Mouse (Mus musculus) myocyte (in vitro differentiated cells): Measurements from ENCODE around the gene Zbtb14. TPM values are rescaled to one million over a fixed set of nuclear protein-coding genes. Genes with fewer than 3 reads are reported as not detected.
A peak's percentile ranks its signal among the peaks of the same experiment; 100 is the strongest.

ENCODE experiments used
- H3K27me3 ChIP-seq: one replicate; pipeline ENCODE4 v1.6.1; 2011; ENCODE audit not compliant: control insufficient read depth, insufficient read depth, insufficient read length
- H3K36me3 ChIP-seq: one replicate; pipeline ENCODE4 v1.6.1; 2011; ENCODE audit not compliant: control insufficient read depth, insufficient read depth
- H3K4me2 ChIP-seq: one replicate; pipeline ENCODE4 v1.6.1; 2011; ENCODE audit warnings: low read depth, control low read depth
- H3K4me3 ChIP-seq: one replicate; pipeline ENCODE4 v1.5.1; 2011; ENCODE audit warnings: mild to moderate bottlenecking, control low read depth, moderate library complexity
- H3K79me2 ChIP-seq: one replicate; pipeline ENCODE4 v1.6.1; 2011; ENCODE audit not compliant: control insufficient read depth, insufficient read depth
- H3ac ChIP-seq: one replicate; pipeline ENCODE4 v1.6.1; 2011; ENCODE audit not compliant: control insufficient read depth, insufficient read length
- CEBPB ChIP-seq: IDR thresholded peaks from 2 replicates; pipeline ENCODE4 v1.6.1; 2011; ENCODE audit warnings: mild to moderate bottlenecking, moderate library complexity; ENCODE audit not compliant: poor library complexity, insufficient read depth, severe bottlenecking
- E2F4 ChIP-seq: IDR thresholded peaks from one replicate; pipeline ENCODE4 v1.6.1; 2011; ENCODE audit warnings: mild to moderate bottlenecking, control low read depth, moderate library complexity; ENCODE audit not compliant: insufficient read depth
- MAX ChIP-seq: IDR thresholded peaks from one replicate; pipeline ENCODE4 v1.6.1; 2011; ENCODE audit warnings: low read depth, mild to moderate bottlenecking, control low read depth
- MYOD1 ChIP-seq, 3 experiments: IDR thresholded peaks; one replicate each; pipeline ENCODE4 v1.6.1; 2011; ENCODE audit warnings: control low read depth in 2 of 3, low read depth in 2 of 3, mild to moderate bottlenecking in 2 of 3, moderate library complexity in 1 of 3; ENCODE audit not compliant: insufficient read length in 2 of 3, control insufficient read depth in 1 of 3
- MYOG ChIP-seq, 3 experiments: IDR thresholded peaks; one replicate each; pipeline ENCODE4 v1.6.1; 2011; ENCODE audit warnings: control low read depth in 2 of 3, low read depth in 2 of 3, mild to moderate bottlenecking in 2 of 3; ENCODE audit not compliant: insufficient read length in 2 of 3, control insufficient read depth in 1 of 3, insufficient read depth in 1 of 3
- POLR2A ChIP-seq: IDR thresholded peaks from one replicate; pipeline ENCODE4 v1.6.1; 2011; ENCODE audit warnings: low read depth, mild to moderate bottlenecking, control low read depth, moderate library complexity; ENCODE audit not compliant: insufficient read length
- POLR2AphosphoS2 ChIP-seq: IDR thresholded peaks from one replicate; pipeline ENCODE4 v1.6.1; 2011; ENCODE audit warnings: low read depth, control low read depth; ENCODE audit not compliant: insufficient read length
- REST ChIP-seq: IDR thresholded peaks from one replicate; pipeline ENCODE4 v1.6.1; 2011; ENCODE audit warnings: mild to moderate bottlenecking, control low read depth, moderate library complexity; ENCODE audit not compliant: insufficient read depth, insufficient read length
- SRF ChIP-seq: IDR thresholded peaks from one replicate; pipeline ENCODE4 v1.6.1; 2011; ENCODE audit warnings: low read depth; ENCODE audit not compliant: control insufficient read depth, insufficient read length
- TCF12 ChIP-seq: IDR thresholded peaks from one replicate; pipeline ENCODE4 v1.6.1; 2011; ENCODE audit warnings: mild to moderate bottlenecking, control low read depth; ENCODE audit not compliant: poor library complexity, insufficient read depth, severe bottlenecking
- TCF3 ChIP-seq: IDR thresholded peaks from one replicate; pipeline ENCODE4 v1.6.1; 2011; ENCODE audit warnings: low read depth, control low read depth; ENCODE audit not compliant: insufficient read length
- USF1 ChIP-seq: IDR thresholded peaks from one replicate; pipeline ENCODE4 v1.6.1; 2011; ENCODE audit warnings: low read depth, mild to moderate bottlenecking, control low read depth, moderate library complexity
- polyA plus RNA-seq: library from polyadenylated mRNA; unstranded; fragments of >200 nt; fragmentation: generic; extraction: Trizol; gene quantifications from one replicate; pipeline ENCODE4 v1.2.1, GENCODE M21; 2012; ENCODE audit warnings: missing spikeins

Gene Zbtb14
- polyA plus RNA-seq, 1 experiment, result 3.8 TPM

DNA sequence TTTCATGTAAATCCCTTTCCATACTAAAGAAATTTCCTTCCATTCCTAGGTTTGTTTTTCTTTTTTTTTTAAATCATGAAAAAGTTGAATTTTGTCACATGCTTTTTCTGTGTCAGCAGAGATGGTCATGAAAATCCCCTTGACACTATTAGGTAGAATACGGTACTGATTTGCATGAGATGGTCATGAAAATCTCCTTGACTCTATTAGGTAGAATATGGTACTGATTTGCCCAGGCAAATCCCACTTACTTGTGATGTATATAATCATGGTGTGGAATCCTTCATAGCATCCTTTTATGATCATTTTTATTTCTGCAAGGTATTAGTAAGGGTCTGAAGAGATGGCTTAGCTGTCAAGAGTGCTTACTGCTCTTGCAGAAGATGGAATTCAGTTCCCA is 38.7 kb downstream of the Zbtb14 start:
- H3ac ChIP-seq, result no peak overlapping the region
- H3K4me3 ChIP-seq, result no peak overlapping the region
- peaks cover 10% of the 10 kb centered on the region for H3K79me2 ChIP-seq
- no peaks in the 10 kb centered on the region for H3K27me3 ChIP-seq
- no peaks in the 10 kb centered on the region for H3K36me3 ChIP-seq
- H3K4me2 ChIP-seq, result no peak overlapping the region
- no peak for TF ChIP-seq MAX
- TF ChIP-seq POLR2AphosphoS2, result no peak
- no peak for TF ChIP-seq USF1
- no peak for TF ChIP-seq TCF12
- no peak for TF ChIP-seq REST
- no peak for TF ChIP-seq MYOD1 (IDR thresholded peaks at IDR 0.05; ENCODE audit: control insufficient read depth in 1 of 3, insufficient read length in 2 of 3, low read depth in 2 of 3)
- no peak for TF ChIP-seq TCF3
- no peak for TF ChIP-seq POLR2A
- no peak for TF ChIP-seq SRF
- TF ChIP-seq MYOG (IDR thresholded peaks at IDR 0.05; ENCODE audit: control insufficient read depth in 1 of 3, insufficient read depth in 1 of 3, insufficient read length in 2 of 3, low read depth in 2 of 3), result no peak

DNA sequence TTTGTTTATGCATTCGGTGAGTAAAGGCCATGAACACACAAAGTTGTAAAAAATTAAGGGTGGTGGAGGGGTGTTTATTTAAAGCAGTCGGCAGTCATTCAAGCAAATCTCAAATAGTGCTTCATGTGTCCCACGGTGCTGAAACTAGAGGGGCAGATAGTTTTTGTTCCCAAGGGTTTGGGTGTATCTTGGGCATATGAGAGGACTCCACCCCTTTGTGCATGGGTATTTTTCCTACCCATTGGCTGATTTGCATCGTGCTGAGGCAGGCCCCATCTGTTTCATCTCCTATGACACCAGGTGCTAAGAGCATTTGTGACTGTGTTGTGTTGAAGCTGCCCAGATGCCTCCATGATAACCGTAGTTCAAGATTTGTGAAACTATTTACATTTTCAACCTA is 55.0 kb downstream of the Zbtb14 start:
- H3K4me2 ChIP-seq, result no peak overlapping the region
- H3K36me3 ChIP-seq, result no peaks in the 10 kb centered on the region
- TF ChIP-seq TCF12, result no peak
- no peak for TF ChIP-seq SRF
- TF ChIP-seq USF1, result no peak
- TF ChIP-seq POLR2A, result no peak
- no peak for TF ChIP-seq E2F4
- TF ChIP-seq MYOG (IDR thresholded peaks at IDR 0.05; ENCODE audit: control insufficient read depth in 1 of 3, insufficient read depth in 1 of 3, insufficient read length in 2 of 3, low read depth in 2 of 3), result no peak
- no peak for TF ChIP-seq MYOD1 (IDR thresholded peaks at IDR 0.05; ENCODE audit: control insufficient read depth in 1 of 3, insufficient read length in 2 of 3, low read depth in 2 of 3)
- no peak for TF ChIP-seq REST
- no peak for TF ChIP-seq TCF3
- H3K27me3 ChIP-seq, result peaks cover 9% of the 10 kb centered on the region
- no peak overlapping the region for H3ac ChIP-seq
- H3K79me2 ChIP-seq, result no peaks in the 10 kb centered on the region
- no peak overlapping the region for H3K4me3 ChIP-seq

DNA sequence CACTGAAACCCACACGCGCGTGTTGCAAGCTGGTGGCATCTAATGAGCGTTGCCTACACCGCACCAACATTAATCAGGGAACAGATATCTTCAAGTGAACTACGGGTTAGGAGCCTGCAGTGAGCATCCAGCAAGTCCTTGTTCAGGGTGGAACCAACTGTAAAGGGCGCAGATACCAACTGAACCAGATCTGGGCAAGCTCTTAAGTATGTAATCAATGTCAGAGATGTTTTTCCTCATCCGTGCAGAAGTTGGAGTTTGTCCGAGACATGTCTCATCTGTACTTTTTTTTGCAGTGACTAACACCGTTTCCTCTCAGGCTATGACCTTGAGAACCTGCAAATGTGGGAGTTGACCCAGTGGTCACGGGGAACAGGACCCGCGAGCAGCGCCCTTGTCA is 55.6 kb downstream of the Zbtb14 start:
- no peak overlapping the region for H3K4me3 ChIP-seq

DNA sequence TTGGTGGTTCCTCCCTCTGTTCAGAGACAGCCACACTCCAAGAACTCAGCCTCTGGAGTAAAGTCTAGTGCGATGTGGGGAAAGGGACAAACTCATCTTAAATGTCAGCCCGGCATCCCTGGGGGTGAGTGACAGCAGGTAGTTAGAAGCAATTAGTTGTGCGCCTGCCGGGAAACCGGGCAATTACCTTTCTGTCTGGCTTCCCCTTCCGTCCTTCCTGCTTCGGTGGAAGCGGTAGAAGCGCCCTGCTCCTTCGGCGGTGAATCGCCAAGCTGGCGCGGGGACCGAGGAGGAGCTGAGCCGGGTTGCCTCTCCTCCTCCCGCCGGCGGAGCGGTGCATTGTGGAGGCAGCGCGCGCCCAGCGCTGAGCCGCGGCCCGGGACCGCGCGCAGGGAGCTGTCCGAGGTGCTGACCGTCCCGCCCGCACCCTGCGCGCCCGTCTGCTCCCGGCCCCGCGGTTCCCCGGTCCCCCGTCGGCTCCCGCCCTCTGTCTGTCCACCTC is 56.2 kb downstream of the Zbtb14 start, which contains the start of gene Akain1:
Akain1 (plus strand) TSS at position 337 of the 502 bp plus-strand sequence.
- peaks cover 9% of the 10 kb centered on the region for H3K27me3 ChIP-seq
- H3K79me2 ChIP-seq, result no peaks in the 10 kb centered on the region
- no peak within 1 kb of the TSS for H3K4me3 ChIP-seq

More for the DNA sequence above, 55.6 kb downstream of the Zbtb14 start:
- no peaks in the 10 kb centered on the region for H3K36me3 ChIP-seq
- peaks cover 9% of the 10 kb centered on the region for H3K27me3 ChIP-seq
- H3ac ChIP-seq, result no peak overlapping the region
- TF ChIP-seq MYOD1 (IDR thresholded peaks at IDR 0.05; ENCODE audit: control insufficient read depth in 1 of 3, insufficient read length in 2 of 3, low read depth in 2 of 3) (no peak), TCF3 (no peak), REST (no peak), MYOG (IDR thresholded peaks at IDR 0.05; ENCODE audit: control insufficient read depth in 1 of 3, insufficient read depth in 1 of 3, insufficient read length in 2 of 3, low read depth in 2 of 3) (no peak), CEBPB (no peak), TCF12 (no peak)
- H3K4me2 ChIP-seq, result no peak overlapping the region
- no peaks in the 10 kb centered on the region for H3K79me2 ChIP-seq

More for the DNA sequence above, 56.2 kb downstream of the Zbtb14 start, which contains the start of gene Akain1:
- Histone ChIP-seq H3ac (no peak within 1 kb of the TSS), H3K36me3 (no peaks in the 10 kb centered on the region), H3K4me2 (peak within 1 kb of the TSS; percentile 66)
- TF ChIP-seq MYOD1 (IDR thresholded peaks at IDR 0.05; ENCODE audit: control insufficient read depth in 1 of 3, insufficient read length in 2 of 3, low read depth in 2 of 3) (peak in 1 of 3 experiments; percentile 1), E2F4 (peak; percentile 40), SRF (no peak), MYOG (IDR thresholded peaks at IDR 0.05; ENCODE audit: control insufficient read depth in 1 of 3, insufficient read depth in 1 of 3, insufficient read length in 2 of 3, low read depth in 2 of 3) (peak in 1 of 3 experiments; percentile 49), CEBPB (no peak), REST (peak; percentile 94)
